Mouse (Mus musculus) cerebellum, adult 2 months (tissue): ENCODE results near the gene Fer1l4.

Experiments used
- CTCF ChIP-seq: fragments of 200-500 bp; IDR thresholded peaks from 2 replicates; pipeline ENCODE4 v1.5.1; 2011; ENCODE audit warnings: low read depth, mild to moderate bottlenecking, control low read depth, low read length, moderate library complexity, borderline replicate concordance; ENCODE audit not compliant: insufficient read depth
- POLR2A ChIP-seq: fragments of 200-500 bp; IDR thresholded peaks from 2 replicates; pipeline ENCODE4 v1.6.1; 2011; ENCODE audit warnings: low read length, control low read depth, borderline replicate concordance; ENCODE audit not compliant: insufficient read depth

- TF ChIP-seq CTCF: no peak
- no peak for TF ChIP-seq POLR2A
Measured at GRCm38 (mm10) chr2:155989085-155989484, 63.7 kb downstream of the Fer1l4 start.
